Mouse (Mus musculus): ENCODE measurements around the gene Foxp1. TPM values are rescaled to one million over a fixed set of nuclear protein-coding genes. Genes with fewer than 3 reads are reported as not detected.

Foxp1 gene
- polyA plus RNA-seq, 1 experiment from 2014 or later = 38.0 TPM

GRCm38 (mm10) chr6:99534211-99534745, 11.8 kb upstream of the Foxp1 start:
- no peaks in the 10 kb centered on the region for H3K36me3 ChIP-seq (ENCODE audit: insufficient read depth, low read length)
- H3K27ac ChIP-seq = no peak overlapping the region
- no peak overlapping the region for H3K4me2 ChIP-seq (ENCODE audit: low read length)
- TF ChIP-seq CTCF (IDR thresholded peaks at IDR 0.05; ENCODE audit: low read depth) = no peak
- H3K9me3 ChIP-seq (replicated peaks; ENCODE audit: low read length) = no peaks in the 10 kb centered on the region
- DNase-seq (ENCODE audit: low spot score) (no peak), ATAC-seq (replicated peaks; ENCODE audit: low FRiP score, low read depth) (no peak)
- 70% methylated on average over 5 of the region's 5 CpGs for WGBS
- no peaks in the 10 kb centered on the region for H3K4me1 ChIP-seq (replicated peaks; ENCODE audit: insufficient read depth, low read length)
- H3K4me3 ChIP-seq (replicated peaks; ENCODE audit: low read depth, low read length) = no peak overlapping the region
- no peaks in the 10 kb centered on the region for H3K27me3 ChIP-seq (ENCODE audit: insufficient read depth, low read length)
- no peak overlapping the region for H3K9ac ChIP-seq (ENCODE audit: low read depth, low read length)

DNA sequence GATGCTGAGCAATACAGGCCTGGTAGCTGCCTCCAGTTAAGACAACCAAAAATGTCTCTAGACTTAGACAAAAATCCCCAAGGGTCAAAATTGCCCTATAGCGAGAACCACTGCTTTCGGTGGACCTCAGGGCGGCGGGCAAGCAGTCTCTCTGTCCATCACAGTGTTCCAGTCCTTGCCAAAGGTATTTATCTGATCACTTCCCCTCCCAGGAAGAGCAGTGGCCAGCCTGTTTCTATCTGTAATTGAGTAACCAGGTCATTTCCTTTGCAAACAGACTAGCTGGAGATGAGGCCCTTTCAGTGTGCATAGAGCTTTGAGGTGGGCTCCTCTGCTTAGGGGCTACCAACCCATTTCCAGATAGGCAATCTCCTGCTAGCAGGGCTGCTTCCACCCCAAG, 9.9 kb upstream of the Foxp1 start:
- no peak for DNase-seq (ENCODE audit: low spot score)

DNA sequence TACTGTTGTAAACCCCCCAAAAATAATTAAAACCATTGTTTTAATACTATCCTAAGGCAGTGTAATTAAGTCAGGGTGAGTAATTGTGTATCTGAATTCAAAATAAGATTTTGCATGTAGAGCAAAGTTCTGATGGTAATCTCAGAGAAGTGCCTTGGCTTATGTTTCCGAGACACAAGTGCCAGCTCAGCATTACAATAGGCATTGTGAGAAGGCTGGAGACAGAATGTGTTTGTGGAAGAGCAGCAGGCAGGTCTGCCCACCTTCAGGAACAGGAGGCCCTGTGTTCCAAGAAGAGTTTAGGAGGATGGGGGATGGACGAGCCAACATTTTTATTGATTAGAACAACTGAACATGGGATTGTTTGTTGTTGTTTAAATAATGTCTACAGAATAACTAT, 6.5 kb upstream of the Foxp1 start:
- H3K36me3 ChIP-seq (ENCODE audit: insufficient read depth, low read length) = no peaks in the 10 kb centered on the region
- no peaks in the 10 kb centered on the region for H3K27me3 ChIP-seq (ENCODE audit: insufficient read depth, low read length)
- H3K9ac ChIP-seq (ENCODE audit: low read depth, low read length) = no peak overlapping the region
- no peak for ATAC-seq (replicated peaks; ENCODE audit: low FRiP score, low read depth)
- H3K4me1 ChIP-seq (replicated peaks; ENCODE audit: insufficient read depth, low read length) = no peaks in the 10 kb centered on the region
- DNase-seq (ENCODE audit: low spot score) = no peak
- WGBS = 71% methylated on average over 2 of the region's 2 CpGs
- H3K27ac ChIP-seq = no peak overlapping the region
- H3K9me3 ChIP-seq (replicated peaks; ENCODE audit: low read length) = no peaks in the 10 kb centered on the region; the same call in 1 of the 2 replicates
- no peak for TF ChIP-seq CTCF (IDR thresholded peaks at IDR 0.05; ENCODE audit: low read depth)
- no peak overlapping the region for H3K4me3 ChIP-seq (replicated peaks; ENCODE audit: low read depth, low read length)
- no peak overlapping the region for H3K4me2 ChIP-seq (ENCODE audit: low read length)

More for the DNA sequence above, 9.9 kb upstream of the Foxp1 start:
- Histone ChIP-seq H3K4me2 (ENCODE audit: low read length) (no peak overlapping the region), H3K4me1 (replicated peaks; ENCODE audit: insufficient read depth, low read length) (no peaks in the 10 kb centered on the region), H3K36me3 (ENCODE audit: insufficient read depth, low read length) (no peaks in the 10 kb centered on the region), H3K9me3 (replicated peaks; ENCODE audit: low read length) (no peaks in the 10 kb centered on the region), H3K9ac (ENCODE audit: low read depth, low read length) (no peak overlapping the region), H3K4me3 (replicated peaks; ENCODE audit: low read depth, low read length) (no peak overlapping the region), H3K27ac (no peak overlapping the region), H3K27me3 (ENCODE audit: insufficient read depth, low read length) (no peaks in the 10 kb centered on the region)
- no peak for TF ChIP-seq CTCF (IDR thresholded peaks at IDR 0.05; ENCODE audit: low read depth)
- WGBS = 80% methylated on average over 4 of the region's 4 CpGs
- ATAC-seq (replicated peaks; ENCODE audit: low FRiP score, low read depth) = no peak

- no peaks in the 10 kb centered on the region for H3K27me3 ChIP-seq (ENCODE audit: insufficient read depth, low read length)
- peak; percentile 47 for TF ChIP-seq CTCF (IDR thresholded peaks at IDR 0.05; ENCODE audit: low read depth)
- WGBS = 93% methylated on average over 6 of the region's 6 CpGs
These were observed 5.1 kb upstream of the Foxp1 start for GRCm38 (mm10) chr6:99527457-99528105.

DNA sequence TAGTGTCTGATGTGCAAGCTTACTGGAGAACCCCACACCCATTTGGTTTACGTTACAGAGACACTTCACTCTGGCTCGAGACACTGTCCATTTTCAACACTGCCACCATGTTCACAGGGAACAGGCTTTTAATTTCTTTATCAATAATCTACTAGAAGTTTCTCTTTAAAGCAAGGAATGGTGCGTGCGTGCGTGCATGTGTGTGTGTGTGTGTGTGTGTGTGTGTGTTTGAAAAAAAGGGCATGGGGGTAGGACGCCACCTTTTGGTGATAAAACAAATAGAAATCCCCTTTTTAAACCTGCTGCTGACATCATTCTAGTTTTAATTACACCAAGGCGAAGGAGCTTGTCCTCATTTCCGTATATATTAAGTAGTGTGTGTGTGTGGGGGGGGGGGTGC, 2.8 kb upstream of the Foxp1 start:
- H3K27ac ChIP-seq = no peak overlapping the region
- TF ChIP-seq CTCF (IDR thresholded peaks at IDR 0.05; ENCODE audit: low read depth) = peak; percentile 72
- H3K4me1 ChIP-seq (replicated peaks; ENCODE audit: insufficient read depth, low read length) = no peaks in the 10 kb centered on the region
- no peak for ATAC-seq (replicated peaks; ENCODE audit: low FRiP score, low read depth)
- H3K4me3 ChIP-seq (replicated peaks; ENCODE audit: low read depth, low read length) = no peak overlapping the region
- no peaks in the 10 kb centered on the region for H3K36me3 ChIP-seq (ENCODE audit: insufficient read depth, low read length)
- H3K9ac ChIP-seq (ENCODE audit: low read depth, low read length) = no peak overlapping the region
- H3K27me3 ChIP-seq (ENCODE audit: insufficient read depth, low read length) = no peaks in the 10 kb centered on the region
- DNase-seq (ENCODE audit: low spot score) = no peak
- WGBS = 36% methylated on average over 8 of the region's 8 CpGs
- no peaks in the 10 kb centered on the region; the same call in 1 of the 2 replicates for H3K9me3 ChIP-seq (replicated peaks; ENCODE audit: low read length)
- H3K4me2 ChIP-seq (ENCODE audit: low read length) = no peak overlapping the region

More at GRCm38 (mm10) chr6:99527457-99528105, 5.1 kb upstream of the Foxp1 start:
- Histone ChIP-seq H3K9me3 (replicated peaks; ENCODE audit: low read length) (no peaks in the 10 kb centered on the region; the same call in 1 of the 2 replicates), H3K27ac (no peak overlapping the region), H3K36me3 (ENCODE audit: insufficient read depth, low read length) (no peaks in the 10 kb centered on the region), H3K4me1 (replicated peaks; ENCODE audit: insufficient read depth, low read length) (no peaks in the 10 kb centered on the region), H3K4me2 (ENCODE audit: low read length) (no peak overlapping the region), H3K4me3 (replicated peaks; ENCODE audit: low read depth, low read length) (no peak overlapping the region), H3K9ac (ENCODE audit: low read depth, low read length) (no peak overlapping the region)
- DNase-seq (ENCODE audit: low spot score) = no peak
- ATAC-seq (replicated peaks; ENCODE audit: low FRiP score, low read depth) = no peak

DNA sequence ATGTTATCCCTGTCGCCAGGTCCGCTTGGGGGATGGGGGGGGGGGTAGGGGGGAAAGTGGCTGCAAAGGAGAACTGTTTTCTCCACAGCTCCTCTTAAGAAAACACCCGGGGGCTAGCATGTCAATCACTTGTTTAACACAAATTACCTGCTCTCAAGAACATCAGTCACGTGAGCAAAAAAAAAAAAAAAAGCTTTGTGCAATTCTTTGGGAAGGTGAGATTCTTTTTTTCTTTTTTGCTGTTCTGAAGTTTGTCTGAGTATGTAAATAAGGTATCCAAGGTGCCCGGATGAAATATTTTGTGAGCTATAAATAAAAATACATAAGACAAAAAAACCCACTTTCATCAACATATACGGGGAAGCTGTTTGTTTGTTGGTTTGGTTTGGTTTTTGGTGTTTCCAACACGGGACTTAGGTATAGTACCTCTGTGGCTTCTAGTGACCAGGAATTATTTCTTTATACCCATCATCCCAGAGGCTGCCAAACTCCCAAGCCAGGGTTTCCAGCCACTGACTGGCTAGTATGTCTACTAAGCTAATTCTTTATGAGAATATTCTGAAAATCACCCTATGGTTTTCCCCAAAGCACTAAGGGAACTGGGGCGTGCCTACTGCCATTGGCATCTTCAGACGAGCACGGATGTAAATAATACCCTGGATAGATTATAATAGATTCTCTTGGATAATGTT, 1.3 kb upstream of the Foxp1 start:
- 21% methylated on average over 10 of the region's 10 CpGs for WGBS
- no peaks in the 10 kb centered on the region for H3K27me3 ChIP-seq (ENCODE audit: insufficient read depth, low read length)
- no peak for DNase-seq (ENCODE audit: low spot score)
- peak overlapping the region; percentile 93 for H3K4me2 ChIP-seq (ENCODE audit: low read length)
- peak overlapping the region; percentile 83 for H3K9ac ChIP-seq (ENCODE audit: low read depth, low read length)
- no peaks in the 10 kb centered on the region; the same call in 1 of the 2 replicates for H3K9me3 ChIP-seq (replicated peaks; ENCODE audit: low read length)
- peak overlapping the region; percentile 98 for H3K27ac ChIP-seq
- no peaks in the 10 kb centered on the region for H3K4me1 ChIP-seq (replicated peaks; ENCODE audit: insufficient read depth, low read length)
- ATAC-seq (replicated peaks; ENCODE audit: low FRiP score, low read depth) = no peak
- no peak for TF ChIP-seq CTCF (IDR thresholded peaks at IDR 0.05; ENCODE audit: low read depth)
- no peaks in the 10 kb centered on the region for H3K36me3 ChIP-seq (ENCODE audit: insufficient read depth, low read length)
- H3K4me3 ChIP-seq (replicated peaks; ENCODE audit: low read depth, low read length) = peak overlapping the region; percentile 84
